20 mouse cellular contexts compared by ENCODE assay signal in genomic region chrX:127484659-127485058, GRCm38 (mm10).
DNase-seq lines count a peak whose midpoint lies in the region; ATAC-seq and TF ChIP-seq lines count a peak whose summit lies in the region.
"Had no signal": no experiment of that assay in that cellular context is flagged by ENCODE, and none has a peak within 500 bp of the region (broad histone marks: within the 10 kb centered on the region; RNA-seq: fewer than 3 reads in every experiment).

No protein-coding gene starts in this region.

- peak; percentile 98 for TF ChIP-seq RAD21 in MEL (IDR thresholded peaks at IDR 0.05; ENCODE audit: low read depth, low read length)

- H3K9me3 ChIP-seq in embryonic facial prominence, embryonic 11.5 days (replicated peaks; ENCODE audit: control insufficient read depth, low read length) = no peaks in the 10 kb centered on the region
- H3K9me3 ChIP-seq in embryonic facial prominence, embryonic 10.5 days = no peaks in the 10 kb centered on the region
- no peaks in the 10 kb centered on the region for H3K9me3 ChIP-seq in MEL (replicated peaks; ENCODE audit: insufficient read depth, low read length)
- H3K9me3 ChIP-seq in embryonic facial prominence, embryonic 14.5 days (ENCODE audit: control insufficient read depth, low read length) = no peaks in the 10 kb centered on the region
- no peaks in the 10 kb centered on the region for H3K9me3 ChIP-seq in neural tube, embryonic 15.5 days (replicated peaks)
- H3K9me3 ChIP-seq: forebrain, embryonic 15.5 days; hindbrain, embryonic 10.5 days; limb, embryonic 15.5 days; midbrain, embryonic 10.5 days had no signal

- H3K9ac ChIP-seq in embryonic facial prominence, embryonic 11.5 days (replicated peaks; ENCODE audit: low read length) = no peak overlapping the region
- no peak overlapping the region for H3K9ac ChIP-seq in MEL (ENCODE audit: control insufficient read depth, low read depth, low read length, poor library complexity, severe bottlenecking)
- H3K9ac ChIP-seq in embryonic facial prominence, embryonic 14.5 days (ENCODE audit: low read depth, low read length) = no peak overlapping the region
- H3K9ac ChIP-seq in neural tube, embryonic 15.5 days (replicated peaks) = no peak overlapping the region
- H3K9ac ChIP-seq: forebrain, embryonic 15.5 days; limb, embryonic 15.5 days had no signal

- DNase-seq in embryonic facial prominence, embryonic 11.5 days (ENCODE audit: low spot score) = peak; percentile 7
- no peak for DNase-seq in embryonic facial prominence, embryonic 10.5 days (ENCODE audit: low spot score)
- DNase-seq in left cerebral cortex, adult 2 months (ENCODE audit: extremely low spot score in 1 of 2, low spot score in 2 of 2) = no peak
- no peak for DNase-seq in left cerebral cortex, postnatal 10 days (ENCODE audit: extremely low spot score in 1 of 2, low spot score in 2 of 2)
- DNase-seq in MEL (ENCODE audit: low read depth, low spot score) = peak; percentile 63
- peak; percentile 5 for DNase-seq in embryonic facial prominence, embryonic 14.5 days (ENCODE audit: low spot score)
- DNase-seq: adrenal gland, adult 2 months; cerebellum, adult 2 months; heart, adult 2 months; kidney, adult 18-20 months; kidney, postnatal 36 days; right cerebral cortex, adult 18-20 months; thymus, adult 18-20 months had no signal

- ATAC-seq in embryonic facial prominence, embryonic 11.5 days (replicated peaks; ENCODE audit: insufficient number of reproducible peaks, low FRiP score, low TSS enrichment, low read depth) = no peak
- ATAC-seq in embryonic facial prominence, embryonic 14.5 days (ENCODE audit: low read depth) = no peak
- ATAC-seq in inflammation-experienced regulatory T-cells, adult 6 months = no peak
- no peak for ATAC-seq in neural tube, embryonic 15.5 days (ENCODE audit: low FRiP score)
- ATAC-seq: forebrain, embryonic 15.5 days had no signal

- no peak overlapping the region for H3K27ac ChIP-seq in embryonic facial prominence, embryonic 11.5 days (replicated peaks; ENCODE audit: low read depth, low read length)
- H3K27ac ChIP-seq in embryonic facial prominence, embryonic 10.5 days (replicated peaks) = no peak overlapping the region
- H3K27ac ChIP-seq in left cerebral cortex, adult 2 months = no peak overlapping the region
- no peak overlapping the region for H3K27ac ChIP-seq in MEL (ENCODE audit: control insufficient read depth, low read depth, low read length)
- no peak overlapping the region for H3K27ac ChIP-seq in embryonic facial prominence, embryonic 14.5 days (replicated peaks; ENCODE audit: low read depth, low read length)
- H3K27ac ChIP-seq in neural tube, embryonic 15.5 days (replicated peaks) = no peak overlapping the region
- H3K27ac ChIP-seq: forebrain, embryonic 15.5 days; heart, adult 2 months; hindbrain, embryonic 10.5 days; limb, embryonic 15.5 days; midbrain, embryonic 10.5 days had no signal

- H3K79me2 ChIP-seq in MEL (ENCODE audit: control insufficient read depth, insufficient read depth, low read length, poor library complexity) = no peaks in the 10 kb centered on the region

- TF ChIP-seq CTCF in left cerebral cortex, adult 2 months (IDR thresholded peaks at IDR 0.05) = peak; percentile 41
- peak in 2 of 3 experiments; percentile 35 to 72; a peak in 3 of 6 replicates for TF ChIP-seq CTCF in MEL (IDR thresholded peaks at IDR 0.05 in 2 of 3, conservative IDR thresholded peaks at IDR 0.05 in 1 of 3; ENCODE audit: control insufficient read depth in 1 of 3, insufficient read depth in 1 of 3, low read depth in 2 of 3, low read length in 3 of 3, poor library complexity in 1 of 3, severe bottlenecking in 1 of 3)

- no peaks in the 10 kb centered on the region for H3K27me3 ChIP-seq in embryonic facial prominence, embryonic 11.5 days (ENCODE audit: control insufficient read depth, insufficient read depth, low read length)
- H3K27me3 ChIP-seq in embryonic facial prominence, embryonic 10.5 days (replicated peaks; ENCODE audit: low read depth, poor library complexity, severe bottlenecking) = no peaks in the 10 kb centered on the region
- no peaks in the 10 kb centered on the region for H3K27me3 ChIP-seq in MEL (ENCODE audit: control insufficient read depth in 1 of 2, insufficient read depth in 2 of 2, low read length in 2 of 2)
- no peaks in the 10 kb centered on the region for H3K27me3 ChIP-seq in embryonic facial prominence, embryonic 14.5 days (replicated peaks; ENCODE audit: control insufficient read depth, insufficient read depth, low read length)
- no peaks in the 10 kb centered on the region for H3K27me3 ChIP-seq in neural tube, embryonic 15.5 days (replicated peaks)
- H3K27me3 ChIP-seq: forebrain, embryonic 15.5 days; limb, embryonic 15.5 days had no signal

- H3K36me3 ChIP-seq in embryonic facial prominence, embryonic 11.5 days (replicated peaks; ENCODE audit: control insufficient read depth, insufficient read depth, low read depth, low read length) = no peaks in the 10 kb centered on the region
- no peaks in the 10 kb centered on the region for H3K36me3 ChIP-seq in embryonic facial prominence, embryonic 10.5 days (replicated peaks)
- no peaks in the 10 kb centered on the region for H3K36me3 ChIP-seq in MEL (ENCODE audit: control insufficient read depth in 1 of 2, insufficient read depth in 2 of 2, low read length in 2 of 2)
- H3K36me3 ChIP-seq in embryonic facial prominence, embryonic 14.5 days (ENCODE audit: control insufficient read depth, insufficient read depth, low read length) = no peaks in the 10 kb centered on the region
- H3K36me3 ChIP-seq in neural tube, embryonic 15.5 days = no peaks in the 10 kb centered on the region
- H3K36me3 ChIP-seq: forebrain, embryonic 15.5 days; hindbrain, embryonic 10.5 days; limb, embryonic 15.5 days; midbrain, embryonic 10.5 days had no signal

- intact Hi-C loops in left cerebral cortex, adult 2 months (cut with DNase I) = no loop called here
- intact Hi-C loops in left cerebral cortex, postnatal 10 days (cut with DNase I) = no loop called here

- H3K4me3 ChIP-seq in embryonic facial prominence, embryonic 11.5 days (ENCODE audit: low read depth, low read length) = no peak overlapping the region
- H3K4me3 ChIP-seq in embryonic facial prominence, embryonic 10.5 days = no peak overlapping the region
- H3K4me3 ChIP-seq in left cerebral cortex, adult 2 months = no peak overlapping the region
- no peak overlapping the region for H3K4me3 ChIP-seq in MEL (ENCODE audit: control insufficient read depth in 1 of 2, insufficient read depth in 1 of 2, low read depth in 2 of 2, low read length in 2 of 2)
- H3K4me3 ChIP-seq in embryonic facial prominence, embryonic 14.5 days (ENCODE audit: low read depth, low read length) = no peak overlapping the region
- no peak overlapping the region for H3K4me3 ChIP-seq in neural tube, embryonic 15.5 days (replicated peaks)
- H3K4me3 ChIP-seq: forebrain, embryonic 15.5 days; heart, adult 2 months; hindbrain, embryonic 10.5 days; limb, embryonic 15.5 days; midbrain, embryonic 10.5 days; myocyte had no signal

- no peak for TF ChIP-seq EP300 in MEL (IDR thresholded peaks at IDR 0.05; ENCODE audit: low read depth in 1 of 2, low read length in 2 of 2)

- no peak overlapping the region for H3K4me2 ChIP-seq in embryonic facial prominence, embryonic 11.5 days (ENCODE audit: low read depth, low read length)
- H3K4me2 ChIP-seq in embryonic facial prominence, embryonic 14.5 days (ENCODE audit: low read depth, low read length) = no peak overlapping the region
- no peak overlapping the region for H3K4me2 ChIP-seq in neural tube, embryonic 15.5 days
- H3K4me2 ChIP-seq: forebrain, embryonic 15.5 days; limb, embryonic 15.5 days had no signal

- no peaks in the 10 kb centered on the region for H3K4me1 ChIP-seq in embryonic facial prominence, embryonic 11.5 days (ENCODE audit: control insufficient read depth, insufficient read depth, low read length)
- no peaks in the 10 kb centered on the region for H3K4me1 ChIP-seq in embryonic facial prominence, embryonic 10.5 days
- H3K4me1 ChIP-seq in MEL (ENCODE audit: control insufficient read depth in 1 of 2, insufficient read depth in 2 of 2, low read length in 2 of 2) = no peaks in the 10 kb centered on the region
- no peaks in the 10 kb centered on the region for H3K4me1 ChIP-seq in embryonic facial prominence, embryonic 14.5 days (ENCODE audit: control insufficient read depth, insufficient read depth, low read length)
- no peaks in the 10 kb centered on the region for H3K4me1 ChIP-seq in neural tube, embryonic 15.5 days
- H3K4me1 ChIP-seq: forebrain, embryonic 15.5 days; hindbrain, embryonic 10.5 days; limb, embryonic 15.5 days; midbrain, embryonic 10.5 days had no signal

- no peak for TF ChIP-seq POLR2A in MEL (IDR thresholded peaks at IDR 0.05; ENCODE audit: control insufficient read depth in 1 of 2, insufficient read depth in 1 of 2, low read depth in 1 of 2, low read length in 2 of 2, poor library complexity in 1 of 2)

TF ChIP-seq in MEL, 35 proteins besides CTCF, POLR2A, EP300 and RAD21:
- TF ChIP-seq CHD1 (IDR thresholded peaks at IDR 0.05; ENCODE audit: low read depth, low read length) (no peak), SMC3 (IDR thresholded peaks at IDR 0.05; ENCODE audit: low read depth, low read length) (peak; percentile 86), MEF2A (IDR thresholded peaks at IDR 0.05; ENCODE audit: extremely low read depth, insufficient replicate concordance, low read depth, low read length, poor library complexity, severe bottlenecking) (no peak), UBTF (IDR thresholded peaks at IDR 0.05; ENCODE audit: borderline replicate concordance, insufficient read depth, low read depth, low read length) (no peak), POLR2AphosphoS5 (IDR thresholded peaks at IDR 0.05; ENCODE audit: borderline replicate concordance, low read depth, low read length) (no peak), ZNF384 (IDR thresholded peaks at IDR 0.05; ENCODE audit: low read depth, low read length) (no peak), MXI1 (IDR thresholded peaks at IDR 0.05; ENCODE audit: low read depth, low read length) (no peak), TBP (IDR thresholded peaks at IDR 0.05; ENCODE audit: low read depth, low read length) (no peak), USF1 (IDR thresholded peaks at IDR 0.05; ENCODE audit: low read depth, low read length) (no peak), USF2 (IDR thresholded peaks at IDR 0.05; ENCODE audit: borderline replicate concordance in 1 of 2, insufficient read depth in 1 of 2, low read depth in 1 of 2, low read length in 2 of 2) (no peak), ZC3H11A (IDR thresholded peaks at IDR 0.05; ENCODE audit: low read depth, low read length) (peak; percentile 88), MYB (IDR thresholded peaks at IDR 0.05; ENCODE audit: low read depth, low read length) (no peak), NRF1 (IDR thresholded peaks at IDR 0.05; ENCODE audit: insufficient read depth, low read depth, low read length, poor library complexity, severe bottlenecking) (no peak), RCOR1 (IDR thresholded peaks at IDR 0.05; ENCODE audit: low read depth, low read length) (no peak), ELF1 (IDR thresholded peaks at IDR 0.05; ENCODE audit: low read depth, low read length) (no peak)

Comparison
In these comparisons a context has a peak if more than half of its experiments do, and no peak if none do; other contexts are left out.
1. DNase-seq: peak in embryonic facial prominence, embryonic 11.5 days (single experiment), MEL (single experiment) and embryonic facial prominence, embryonic 14.5 days (single experiment); none in embryonic facial prominence, embryonic 10.5 days (single experiment), left cerebral cortex, adult 2 months (0 of 2) and left cerebral cortex, postnatal 10 days (0 of 2).